Mouse (Mus musculus): Measurements from ENCODE around the gene Nkx2-3.

GRCm38 (mm10) chr19:43592026-43592425 lies 20.1 kb upstream of the Nkx2-3 start:
- no peak for TF ChIP-seq POLR2A (IDR thresholded peaks at IDR 0.05; ENCODE audit: borderline replicate concordance, extremely low read depth, low read depth, low read length)
- no peak for TF ChIP-seq CTCF (IDR thresholded peaks at IDR 0.05; ENCODE audit: insufficient read depth, low read length)

Measured in lung, adult 2 months (tissue).